Mouse (Mus musculus) NIH3T3 (cell line): Measurements from ENCODE around the gene Elp1.
A peak's percentile ranks its signal among the peaks of the same experiment; 100 is the strongest.

Source experiments
- DNase-seq: peaks from one replicate; pipeline ENCODE4 v3.0.0-alpha.2; 2012; ENCODE audit warnings: low read depth

The Elp1 gene

DNA sequence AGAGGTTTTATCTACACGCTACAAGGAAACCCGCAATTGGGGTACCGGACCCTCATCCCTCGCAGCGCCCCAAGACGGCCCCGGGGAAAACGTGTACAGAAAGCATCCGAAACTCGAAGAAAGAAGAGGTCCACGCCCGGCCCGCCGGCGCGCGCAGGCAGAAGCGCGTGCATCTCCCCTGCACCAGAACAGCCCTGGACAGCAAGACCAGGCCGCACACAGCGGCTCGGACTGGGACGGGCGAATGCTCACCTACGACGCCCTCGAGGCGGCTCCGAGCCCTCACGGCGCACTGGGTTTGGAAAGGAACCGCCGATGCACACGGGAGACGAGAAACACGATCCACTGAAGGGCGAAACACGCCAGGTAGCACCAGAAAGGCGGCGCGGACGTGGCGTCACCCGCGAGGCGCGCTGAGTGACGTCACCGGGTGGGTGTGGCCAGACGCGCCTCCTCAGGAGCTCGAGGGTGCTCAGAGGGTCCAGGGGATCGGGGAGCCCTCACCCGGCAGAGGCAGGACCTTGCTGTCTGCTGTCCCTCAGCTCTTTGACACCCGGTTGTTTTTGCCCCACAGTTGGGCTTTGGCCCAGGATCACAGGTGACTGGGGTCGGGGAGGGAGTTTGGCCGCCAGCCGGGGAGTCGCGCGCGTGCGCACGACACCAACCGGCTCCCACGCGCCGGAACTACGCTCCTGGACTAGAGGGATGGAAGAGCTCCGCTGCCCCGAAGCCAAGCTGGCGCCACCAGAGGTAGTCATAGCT is at the start of gene Elp1, which contains the start of gene Fam206a:
TSS of gene Elp1 (minus strand) at position 425 of the 762 bp plus-strand sequence.
TSS of gene Fam206a (plus strand) at position 439 of the 762 bp plus-strand sequence.
- DNase-seq: peak; percentile 98

GRCm38 (mm10) chr4:56850724-56851123 is 48.6 kb upstream of the Elp1 start:
- peak; percentile 43 for DNase-seq

DNA sequence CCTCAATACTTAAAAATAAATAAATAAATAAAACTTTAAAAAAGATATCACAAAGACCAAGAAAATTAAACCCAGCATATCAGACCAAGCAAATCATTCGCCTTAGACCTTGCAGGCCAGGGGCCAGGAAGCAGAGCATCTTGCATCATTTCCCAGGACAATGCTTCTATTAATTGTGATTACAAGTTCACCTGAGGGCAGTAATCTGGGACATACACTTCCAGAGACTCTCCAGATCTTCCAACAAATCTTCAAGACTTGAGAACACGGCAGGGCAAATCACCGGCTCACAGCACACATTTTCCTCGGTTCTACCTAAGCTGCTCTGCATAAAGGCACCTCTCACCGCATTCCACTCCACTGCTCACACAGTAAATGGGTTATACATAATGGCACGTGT is 45.9 kb upstream of the Elp1 start:
- no peak for DNase-seq

GRCm38 (mm10) chr4:56847400-56847799 is 45.3 kb upstream of the Elp1 start:
- DNase-seq: no peak

DNA sequence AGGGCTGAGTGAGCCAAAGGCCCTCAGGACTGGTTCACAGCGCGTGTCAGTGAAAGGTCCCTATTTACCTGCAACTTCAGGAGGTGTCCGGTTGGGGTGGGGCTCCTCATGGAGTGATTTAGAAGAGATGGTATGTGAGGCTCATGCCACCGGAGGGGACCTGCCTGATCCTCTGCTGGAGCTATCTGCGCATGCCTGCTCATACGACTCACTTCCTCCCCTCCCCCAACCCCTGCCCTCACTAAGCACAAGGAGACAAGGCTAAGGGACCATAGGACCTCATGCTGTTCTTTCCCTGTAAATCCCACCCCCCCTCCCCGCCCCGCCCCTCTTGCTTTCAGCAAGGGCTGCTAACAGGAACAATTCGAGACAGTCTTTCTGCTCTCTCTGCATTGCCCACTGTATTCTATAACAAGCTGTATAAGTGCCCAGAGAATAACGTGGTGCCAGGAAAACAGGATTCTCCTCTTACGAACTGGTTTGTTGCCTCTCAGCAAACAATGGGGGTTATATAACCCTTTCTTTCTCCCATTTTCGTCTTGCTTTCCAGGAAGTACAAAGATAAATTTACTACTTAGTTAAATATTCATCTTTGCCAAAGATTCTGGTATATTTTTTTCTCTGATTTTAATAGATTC is 43.9 kb upstream of the Elp1 start:
- peak; percentile 37 for DNase-seq

- no peak for DNase-seq
Observed at GRCm38 (mm10) chr4:56844911-56845310, 42.8 kb upstream of the Elp1 start.

DNA sequence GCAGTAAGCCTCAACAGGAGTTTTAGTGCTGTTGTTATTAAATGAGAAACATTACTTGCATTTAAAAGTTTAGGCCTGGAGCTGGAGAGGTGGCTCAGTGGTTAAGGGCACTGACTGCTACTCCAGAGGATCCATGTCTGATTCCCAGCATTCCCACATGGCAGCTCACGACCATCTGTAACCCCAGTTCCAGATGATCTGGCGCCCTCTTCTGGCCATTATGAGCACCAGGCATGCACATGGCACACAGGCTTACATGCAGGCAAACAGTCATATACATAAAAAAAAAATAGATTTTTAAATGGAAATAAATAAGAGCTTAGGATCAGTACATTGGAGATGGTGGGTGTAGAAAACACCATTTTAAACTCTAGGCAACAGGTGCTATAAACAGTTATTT is 41.8 kb upstream of the Elp1 start:
- DNase-seq: no peak

DNA sequence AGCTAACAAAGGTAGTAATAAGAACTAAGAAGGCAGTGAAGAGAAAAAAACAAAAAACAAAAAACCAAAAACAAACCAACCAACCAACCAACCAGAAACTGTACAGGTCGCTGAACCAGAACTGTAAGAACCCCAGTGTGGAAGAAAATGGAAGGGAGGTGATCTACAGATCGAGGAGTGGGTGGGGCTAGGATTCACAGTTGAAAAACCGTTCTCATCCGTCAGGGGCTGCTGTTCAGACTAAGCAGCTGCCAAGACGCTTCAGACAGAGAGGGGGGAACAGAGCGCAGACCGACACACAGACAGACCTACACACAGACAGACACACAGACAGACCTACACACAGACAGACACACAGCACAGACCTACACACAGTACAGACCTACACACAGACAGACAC is 40.4 kb upstream of the Elp1 start:
- no peak for DNase-seq

GRCm38 (mm10) chr4:56840297-56840696 is 38.2 kb upstream of the Elp1 start:
- DNase-seq: peak; percentile 66

- peak; percentile 62 for DNase-seq
Observed at GRCm38 (mm10) chr4:56837661-56838060, 35.5 kb upstream of the Elp1 start.

GRCm38 (mm10) chr4:56831998-56832397 is 29.9 kb upstream of the Elp1 start:
- no peak for DNase-seq

- no peak for DNase-seq
Observed at GRCm38 (mm10) chr4:56831013-56831609, 29.0 kb upstream of the Elp1 start.

DNA sequence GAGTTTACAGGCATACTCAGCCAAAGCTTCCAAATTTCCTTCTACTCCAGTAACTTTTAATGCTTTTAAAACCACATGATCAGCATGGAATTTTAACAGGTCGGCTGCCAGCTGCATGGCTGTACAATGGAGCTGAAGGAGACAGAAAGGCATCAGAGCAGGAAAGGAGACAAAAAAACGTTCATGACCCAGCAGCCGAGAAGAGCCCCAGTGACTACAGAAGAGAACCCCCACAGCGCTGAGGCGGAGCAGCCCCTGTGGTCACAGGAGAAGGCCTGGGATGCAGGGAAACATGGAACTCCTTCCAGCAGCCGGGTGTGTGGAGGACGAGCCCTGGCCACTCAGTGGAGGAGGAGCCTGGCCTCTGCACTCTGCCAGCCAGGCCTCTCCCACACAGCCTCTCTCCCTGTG is 27.4 kb upstream of the Elp1 start:
- DNase-seq: peak; percentile 85

DNA sequence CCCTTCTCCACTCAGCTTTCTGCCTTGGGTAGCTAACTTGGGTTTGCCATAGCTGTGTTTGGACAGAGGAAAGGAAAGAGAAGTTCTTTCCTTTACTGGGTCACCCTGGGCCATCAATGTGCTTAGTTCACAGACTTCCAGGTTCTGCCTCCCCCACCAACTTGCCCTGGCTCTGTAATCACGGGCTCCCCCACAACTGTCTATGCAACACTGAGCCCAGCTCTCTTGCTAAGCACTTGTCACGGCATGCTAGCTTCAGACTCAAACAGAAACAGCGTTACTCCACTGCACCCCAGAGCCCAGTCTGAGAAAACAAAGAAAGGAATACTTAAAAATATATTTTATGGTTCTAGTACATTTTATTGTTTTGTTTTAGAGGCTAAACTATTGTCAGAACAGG is 26.8 kb upstream of the Elp1 start:
- DNase-seq: peak; percentile 20

DNA sequence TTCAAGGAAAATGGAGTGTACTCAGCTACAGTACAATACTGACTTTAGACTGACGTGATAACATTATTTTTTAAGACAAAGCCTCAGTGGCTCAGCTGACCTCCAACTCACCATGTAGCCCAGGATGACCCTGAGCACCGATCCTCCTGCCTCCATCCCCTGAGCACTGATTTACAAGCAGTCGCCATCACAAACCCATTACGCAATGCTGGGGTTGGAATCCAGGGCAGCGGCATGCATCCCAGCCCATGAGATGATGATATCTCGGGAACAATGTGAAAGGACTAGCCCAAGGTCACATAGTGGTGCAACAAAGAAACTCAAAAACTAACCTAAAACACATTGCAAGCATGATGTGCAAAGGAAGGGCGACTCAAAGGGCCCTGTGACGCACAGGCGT is 22.1 kb upstream of the Elp1 start:
- peak; percentile 42 for DNase-seq

GRCm38 (mm10) chr4:56820017-56820550 is 18.0 kb upstream of the Elp1 start:
- peak; percentile 77 for DNase-seq

- DNase-seq: no peak
Observed at GRCm38 (mm10) chr4:56815131-56815530, 13.0 kb upstream of the Elp1 start.

DNA sequence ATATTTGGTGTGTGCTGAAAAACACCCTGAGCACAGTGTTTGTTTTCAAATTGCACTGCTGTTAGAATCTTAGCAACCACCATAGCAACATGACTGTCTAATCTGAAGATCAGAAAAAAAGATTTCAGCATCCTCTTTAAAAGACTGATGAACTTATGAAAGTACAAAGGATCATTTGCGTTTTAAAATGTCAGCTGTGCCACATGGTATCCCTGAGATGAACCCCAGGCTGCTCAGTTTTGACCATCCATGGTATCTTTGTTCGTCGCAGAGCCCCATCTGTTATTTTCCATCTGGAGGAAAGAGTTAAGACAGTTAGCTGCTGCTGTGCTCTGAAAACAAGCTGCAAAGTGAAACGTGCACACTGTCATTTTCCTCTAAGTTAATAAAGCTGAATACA is 10.0 kb upstream of the Elp1 start:
- DNase-seq: no peak

DNA sequence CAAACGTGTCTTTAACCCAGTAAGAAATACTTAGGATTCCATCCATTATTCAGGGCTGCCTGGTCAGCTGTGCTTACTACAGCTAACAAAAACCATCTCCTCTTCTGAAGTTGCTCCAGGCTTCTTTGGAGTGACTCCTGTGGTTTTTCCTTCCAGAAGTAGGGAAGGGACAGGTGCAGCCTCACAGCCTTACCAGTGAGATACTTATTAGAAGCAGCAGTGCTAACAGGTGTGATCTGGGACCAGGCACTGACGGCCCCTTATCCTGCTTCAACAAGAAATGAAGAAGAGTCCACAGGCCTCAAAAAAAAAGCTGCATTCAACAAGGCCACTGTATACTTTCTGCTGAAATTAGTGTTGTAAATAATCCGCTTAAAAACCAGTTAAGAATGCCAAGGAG is 9.5 kb upstream of the Elp1 start:
- no peak for DNase-seq

- DNase-seq: no peak
Observed at GRCm38 (mm10) chr4:56809050-56809449, 6.9 kb upstream of the Elp1 start.

DNA sequence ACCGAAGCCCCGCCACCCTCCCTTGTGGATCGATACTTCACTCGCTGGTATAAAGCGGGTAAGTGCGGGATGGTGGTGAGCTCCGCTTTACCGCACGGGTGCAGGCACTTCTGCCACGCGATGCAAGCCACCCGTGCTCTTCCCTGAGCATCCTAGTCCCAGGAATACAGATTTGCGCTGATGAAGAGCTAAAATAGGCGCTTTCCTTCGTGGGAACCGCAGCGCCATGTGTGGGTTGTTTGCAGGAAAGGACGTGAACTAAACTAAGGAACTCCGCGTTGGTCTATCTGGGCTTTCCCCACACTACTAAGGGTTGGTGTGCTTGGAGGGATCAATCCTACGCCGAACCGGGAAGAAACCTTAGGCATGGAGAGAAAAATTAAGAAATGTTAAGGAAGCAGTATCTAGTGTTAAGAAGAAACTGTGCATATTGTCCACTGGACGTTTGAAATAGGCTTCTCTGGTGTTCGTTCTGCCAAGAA is 579 bp upstream of the Elp1 start:
- no peak for DNase-seq

DNA sequence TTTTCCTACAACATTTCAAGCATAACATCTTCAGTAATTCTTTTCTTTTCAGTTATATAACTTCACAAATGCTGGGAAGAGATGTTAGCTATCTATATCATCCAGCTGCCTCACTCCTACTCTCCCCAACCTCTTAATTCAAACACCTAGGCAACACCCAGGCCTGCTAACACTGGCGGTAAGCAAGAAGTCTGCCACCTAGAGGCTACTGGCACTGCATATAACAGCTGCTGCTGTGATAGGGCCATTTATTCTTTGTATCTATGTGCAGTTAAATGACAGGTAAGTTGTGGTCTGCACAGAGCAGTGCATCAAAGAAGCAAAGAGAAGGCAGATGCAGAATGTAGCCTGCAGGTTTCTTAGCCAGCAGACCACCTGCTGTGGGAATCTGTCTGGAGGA is 10.8 kb downstream of the Elp1 start:
- peak; percentile 35 for DNase-seq

DNA sequence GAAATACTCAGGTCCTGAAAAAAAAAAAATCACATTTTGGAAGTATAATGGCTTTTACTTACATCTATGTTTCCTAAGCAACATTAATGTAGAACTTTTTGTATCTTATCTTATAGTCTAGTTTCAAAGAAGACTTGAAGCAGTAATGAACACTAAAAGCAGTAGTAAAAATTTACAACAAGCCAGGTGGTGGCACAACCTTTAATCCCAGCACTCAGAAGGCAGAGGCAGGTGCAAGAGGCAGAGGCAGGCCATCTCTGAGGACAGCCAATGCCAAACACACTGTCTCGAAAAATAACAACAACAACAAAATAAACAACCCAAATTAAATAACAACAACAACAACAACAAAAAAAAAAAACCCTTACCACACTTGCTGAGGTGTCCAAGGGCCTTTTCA is 31.1 kb downstream of the Elp1 start:
- no peak for DNase-seq
